Mouse (Mus musculus) adrenal gland, adult 8-10 months (tissue): ENCODE measurements around the gene Fxr2. TPM values are rescaled to one million over a fixed set of nuclear protein-coding genes. Genes with fewer than 3 reads are reported as not detected.

ENCODE experiments used
- DNase-seq: peaks from one replicate; pipeline ENCODE4 v3.0.0; 2022
- total RNA-seq, 4 experiments: library from RNA; stranded (reverse); gene quantifications; 2 replicates each; pipeline ENCODE4 v1.2.4; 2022

Gene Fxr2
- total RNA-seq = 100 to 1,000 TPM in 1 of 4 experiments, 10 to 100 TPM in 3; 75.8 to 112 (median 91.2) TPM

DNA sequence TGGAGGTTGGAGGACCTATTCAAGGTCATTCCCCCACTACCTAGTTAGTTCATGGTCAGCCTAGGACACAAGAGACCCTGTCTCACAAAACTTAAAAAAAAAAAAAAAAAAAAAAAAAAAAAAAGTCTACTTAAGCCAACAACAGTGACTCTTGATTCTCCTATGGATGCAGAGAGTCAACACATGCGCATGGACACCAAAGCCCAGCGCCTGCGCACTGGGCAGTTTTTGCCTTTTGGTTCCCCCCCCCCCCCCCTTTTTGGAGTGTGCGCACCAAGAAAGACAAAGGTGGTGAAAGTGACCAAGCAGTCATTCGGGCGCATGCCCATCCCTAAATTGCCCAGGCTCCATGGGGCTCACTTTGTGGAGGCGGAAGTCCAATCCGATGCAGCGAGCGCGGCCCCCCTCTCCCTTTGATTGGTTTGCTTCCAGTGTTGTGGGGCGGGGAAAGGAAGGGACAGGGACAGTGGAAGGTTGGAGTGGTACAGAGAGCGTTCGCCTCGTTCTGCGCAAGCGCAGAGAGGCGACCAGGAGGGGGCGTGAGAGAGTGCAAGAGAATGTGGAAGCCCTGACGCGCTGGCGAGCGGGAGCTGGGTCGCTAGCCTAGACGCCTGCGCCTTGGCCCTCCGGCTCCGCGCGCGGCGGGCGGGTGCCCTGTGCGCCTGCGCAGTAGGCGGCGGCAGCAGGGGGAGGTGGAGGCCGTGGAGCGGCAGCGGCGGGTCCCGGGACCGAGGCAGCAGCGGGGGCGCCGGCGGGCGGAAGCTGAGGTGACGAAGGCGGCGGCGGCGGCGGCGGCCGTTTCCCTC lies at the start of gene Fxr2:
Gene Fxr2, plus strand, starts transcription at position 707 of the 806 bp plus-strand sequence.
- peak; percentile 100 for DNase-seq

DNA sequence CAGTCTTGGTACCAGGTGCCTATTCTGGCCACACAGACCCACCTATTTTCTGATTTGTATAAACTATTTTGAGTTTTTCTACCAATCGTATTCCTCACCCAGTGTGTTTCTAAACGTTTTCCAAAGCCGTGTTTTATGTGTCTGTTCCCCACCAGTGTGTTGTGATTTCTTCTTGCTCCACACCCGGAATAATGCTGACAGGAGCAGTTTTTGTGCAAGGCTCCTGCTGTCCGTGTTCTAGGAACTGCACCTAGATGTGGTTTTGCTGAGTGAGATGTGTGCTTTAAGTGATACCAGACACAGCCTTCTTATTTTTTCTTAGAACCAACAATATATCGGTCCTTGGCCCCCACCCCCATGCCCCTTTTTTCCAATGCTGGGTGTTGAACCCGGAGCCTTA lies 48.8 kb upstream of the Fxr2 start:
- no peak for DNase-seq

DNA sequence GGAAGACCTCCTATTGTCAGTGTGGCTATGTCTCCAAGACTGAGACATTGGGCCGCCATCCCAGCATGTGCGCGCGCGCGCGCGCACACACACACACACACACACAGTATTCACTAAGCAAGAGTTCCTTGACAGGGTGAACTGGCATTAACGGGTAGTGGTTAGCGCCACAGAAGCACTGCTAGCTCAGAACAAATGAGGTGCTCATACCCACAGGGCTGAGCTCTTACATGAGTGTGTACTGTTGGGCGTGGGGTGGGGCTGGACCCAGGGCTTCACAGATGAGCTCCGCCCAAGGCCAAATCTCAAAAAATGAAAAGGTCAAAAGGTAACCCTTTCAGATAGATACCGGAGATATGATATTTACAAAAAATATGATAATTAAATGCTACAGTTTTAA lies 47.9 kb upstream of the Fxr2 start:
- no peak for DNase-seq

DNA sequence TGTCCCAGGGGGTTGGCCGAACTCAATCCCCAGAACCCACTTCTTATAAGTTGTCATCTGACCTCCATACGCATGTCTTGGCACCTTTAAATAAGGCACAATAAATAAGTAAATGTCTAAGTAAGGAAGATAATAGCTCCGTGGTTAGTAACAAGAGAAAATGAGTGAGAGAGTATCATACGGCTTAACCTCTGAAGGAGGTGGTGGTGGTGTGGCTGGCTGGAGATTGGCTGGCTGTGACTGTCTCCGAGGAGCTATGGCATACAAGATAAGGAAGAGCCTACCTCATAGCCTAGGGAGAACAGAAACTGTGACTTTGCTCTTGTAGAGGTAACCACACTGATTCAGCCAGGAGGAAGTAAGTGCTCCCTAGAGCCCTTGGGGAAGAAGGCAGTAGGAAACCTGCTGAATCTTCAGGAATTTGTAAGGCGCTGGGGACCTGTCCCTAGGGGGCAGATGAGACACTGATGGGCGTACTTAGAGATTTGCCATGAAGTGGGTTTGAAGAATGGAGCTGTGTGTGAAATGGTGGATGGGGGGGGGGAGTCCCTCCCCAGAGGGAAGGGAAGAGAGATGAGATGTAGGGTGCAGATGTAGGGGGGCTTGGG lies 47.0 kb upstream of the Fxr2 start:
- DNase-seq = no peak

- no peak for DNase-seq
These were observed 43.5 kb upstream of the Fxr2 start for GRCm38 (mm10) chr11:69589207-69589834.

DNA sequence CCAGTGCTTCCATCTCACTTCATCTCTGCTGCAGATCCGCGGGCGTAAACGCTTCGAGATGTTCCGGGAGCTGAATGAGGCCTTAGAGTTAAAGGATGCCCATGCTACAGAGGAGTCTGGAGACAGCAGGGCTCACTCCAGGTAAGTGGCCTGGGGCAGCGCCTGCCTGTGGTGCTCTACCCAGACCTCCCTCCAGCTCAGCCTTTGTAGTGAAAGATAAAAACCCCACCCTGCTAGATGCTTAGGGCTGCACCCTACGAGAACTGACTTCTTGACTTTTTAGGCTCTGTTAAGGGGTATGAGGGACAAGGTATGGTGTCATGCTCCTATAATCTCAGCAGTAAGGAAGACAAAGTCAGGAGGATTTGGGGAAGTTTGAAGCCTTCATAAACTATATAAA lies 42.2 kb upstream of the Fxr2 start:
- DNase-seq = no peak

DNA sequence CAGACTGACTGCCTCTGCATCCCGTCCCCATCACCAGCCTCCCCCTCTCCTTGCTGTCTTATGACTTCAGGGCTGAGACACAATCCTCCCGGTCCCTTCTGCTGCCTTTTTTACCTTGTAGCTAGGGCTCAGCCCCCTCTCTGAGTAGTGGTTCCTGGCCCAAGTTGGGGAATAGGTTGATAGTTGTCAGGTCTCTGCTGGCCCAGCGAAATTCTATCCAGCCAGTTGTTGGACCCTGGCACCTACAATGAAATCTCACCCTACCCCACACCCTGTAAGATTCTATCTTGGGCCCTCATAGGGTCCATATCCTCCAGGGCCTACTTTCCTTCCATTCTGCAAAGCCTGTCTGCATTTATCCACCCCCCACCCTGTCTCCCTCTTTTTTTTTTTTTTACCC lies 41.4 kb upstream of the Fxr2 start:
- DNase-seq = no peak

GRCm38 (mm10) chr11:69591899-69592637 lies 40.7 kb upstream of the Fxr2 start:
- no peak for DNase-seq

GRCm38 (mm10) chr11:69592799-69593198 lies 40.0 kb upstream of the Fxr2 start:
- no peak for DNase-seq

DNA sequence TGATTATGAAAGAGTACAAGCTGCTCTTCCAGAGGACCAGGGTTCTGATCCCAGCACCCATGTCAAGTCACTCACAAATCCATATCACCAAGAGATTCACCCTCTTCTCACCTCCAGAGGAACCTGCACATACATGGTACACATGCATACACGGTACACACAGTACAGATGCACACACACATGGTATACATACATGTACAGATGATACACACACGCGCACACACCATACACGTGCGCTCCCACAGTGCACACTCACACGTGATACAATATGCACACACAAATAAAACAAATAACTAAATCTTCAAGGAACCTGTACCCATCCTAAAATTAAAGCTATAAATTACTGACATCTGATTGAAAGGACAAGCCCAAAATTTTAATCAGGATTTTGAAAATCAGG lies 37.9 kb upstream of the Fxr2 start:
- no peak for DNase-seq

- DNase-seq = no peak
These were observed 33.4 kb upstream of the Fxr2 start for GRCm38 (mm10) chr11:69599436-69599835.

DNA sequence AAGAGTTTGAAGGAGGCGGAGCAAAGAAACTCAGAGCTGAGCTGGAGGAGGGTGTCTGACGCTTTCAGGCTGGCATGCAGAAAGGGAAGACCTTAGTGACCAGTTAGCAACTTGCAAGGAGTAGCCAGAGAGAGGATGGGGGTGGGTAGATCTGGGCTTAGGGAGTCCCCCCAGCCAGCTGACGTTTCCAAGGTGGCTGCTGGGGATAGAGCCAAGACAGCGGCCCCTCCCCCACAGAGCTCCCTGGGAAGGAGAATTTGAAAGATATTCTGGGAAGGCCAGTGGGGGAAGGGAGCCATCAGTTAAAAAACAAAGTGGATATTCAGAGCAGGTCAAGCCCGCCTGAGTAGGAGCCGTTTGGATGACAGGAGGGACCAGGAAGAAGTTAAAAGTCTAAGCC lies 32.7 kb upstream of the Fxr2 start:
- no peak for DNase-seq

DNA sequence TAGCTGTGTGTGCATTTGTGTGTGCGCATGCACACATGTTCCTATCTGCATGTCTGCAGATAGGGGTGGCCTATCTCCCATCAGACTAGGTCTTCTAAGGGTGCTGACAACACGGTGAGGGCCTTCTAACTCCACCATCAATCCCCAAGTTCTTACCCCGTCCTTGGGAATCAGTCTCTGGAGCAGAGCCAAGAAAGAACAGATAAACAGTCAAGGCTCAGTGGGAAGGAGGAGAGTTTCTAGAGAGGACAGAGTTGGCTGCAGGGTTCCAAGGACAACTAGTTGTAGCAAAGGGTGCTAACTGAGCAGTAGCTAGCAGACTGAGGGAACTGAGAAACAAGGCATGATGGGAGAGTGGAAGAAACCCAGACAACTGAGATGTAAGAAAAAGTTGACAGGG lies 31.0 kb upstream of the Fxr2 start:
- no peak for DNase-seq

DNA sequence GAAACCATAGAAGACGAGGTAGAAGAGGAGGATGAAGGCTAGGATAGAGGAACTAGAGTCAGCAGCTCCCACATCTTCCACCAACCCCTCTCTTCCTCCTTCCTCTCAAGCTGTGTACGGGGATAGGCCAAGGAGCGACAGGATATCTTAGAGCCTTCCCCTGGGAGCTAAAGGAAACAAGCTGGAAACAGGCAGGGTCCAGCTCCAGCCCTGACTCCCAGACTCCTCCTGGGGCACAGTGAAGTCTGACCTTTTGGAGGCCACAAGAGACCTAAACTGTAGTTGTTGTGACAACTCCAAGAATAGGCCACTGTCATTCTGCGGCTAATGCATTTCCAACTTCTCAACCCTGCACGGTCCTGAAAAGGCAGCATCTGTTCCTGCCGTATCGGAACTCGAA lies 29.3 kb upstream of the Fxr2 start:
- no peak for DNase-seq

- DNase-seq = no peak
These were observed 28.4 kb upstream of the Fxr2 start for GRCm38 (mm10) chr11:69604347-69604746.

GRCm38 (mm10) chr11:69604795-69605664 lies 27.8 kb upstream of the Fxr2 start:
- no peak for DNase-seq

DNA sequence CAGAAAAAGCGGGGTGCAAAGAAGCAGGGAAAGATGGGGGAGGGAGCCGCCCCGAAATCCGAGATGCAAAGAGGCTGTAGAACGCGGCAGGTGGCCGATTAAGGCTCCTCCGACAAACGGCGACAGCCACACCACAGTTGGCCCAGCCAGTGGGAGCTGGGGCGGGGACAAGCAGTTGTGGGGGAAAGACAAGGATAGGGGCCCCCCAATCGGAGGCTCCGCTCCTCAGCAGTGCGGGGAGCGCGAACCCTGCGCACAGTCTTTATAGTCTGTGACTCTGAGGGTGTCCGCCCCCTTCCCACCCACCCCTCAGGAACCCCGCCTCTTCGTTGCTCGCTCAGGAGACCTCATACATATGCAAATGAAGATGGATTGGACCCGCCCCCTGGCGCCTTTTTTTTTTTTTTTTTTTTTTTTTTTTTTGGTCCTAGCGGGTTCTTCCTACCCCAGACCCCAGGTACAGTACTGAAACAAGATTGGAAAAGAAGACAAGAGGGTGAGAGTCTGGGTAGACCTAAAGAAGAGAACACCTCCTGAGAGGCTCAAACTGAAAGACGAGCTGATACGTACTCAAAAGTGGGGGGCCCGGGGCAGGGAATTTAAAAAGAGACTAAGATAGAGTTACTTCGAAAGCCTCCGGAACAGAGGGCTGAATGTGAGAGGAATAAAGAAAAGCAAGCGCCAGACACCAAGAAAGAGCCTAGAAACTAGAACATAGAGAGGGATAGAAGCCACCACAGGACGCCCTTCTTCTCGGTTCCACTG lies 26.9 kb upstream of the Fxr2 start, which contains the start of gene Atp1b2:
Gene Atp1b2, minus strand, starts transcription at position 217 of the 765 bp plus-strand sequence.
- DNase-seq = peak; percentile 56

GRCm38 (mm10) chr11:69606491-69606795 lies 26.3 kb upstream of the Fxr2 start:
- no peak for DNase-seq

DNA sequence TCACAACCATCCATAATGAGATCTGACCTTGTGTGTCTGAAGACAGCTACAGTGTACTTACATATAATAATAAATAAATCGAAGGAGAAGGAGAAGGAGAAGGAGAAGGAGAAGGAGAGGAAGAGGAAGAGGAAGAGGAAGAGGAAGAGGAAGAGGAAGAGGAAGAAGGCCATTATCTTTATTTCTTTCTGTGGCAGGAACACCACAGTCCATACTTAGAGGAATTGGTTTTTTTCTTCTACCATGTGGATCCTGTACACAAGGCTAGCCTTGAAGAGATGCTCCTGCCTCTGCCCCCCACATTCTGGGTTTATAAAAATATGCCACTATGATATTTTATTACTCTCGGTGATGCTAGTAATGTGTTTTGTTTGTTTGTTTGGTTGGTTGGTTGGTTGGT lies 26.0 kb upstream of the Fxr2 start:
- DNase-seq = no peak

DNA sequence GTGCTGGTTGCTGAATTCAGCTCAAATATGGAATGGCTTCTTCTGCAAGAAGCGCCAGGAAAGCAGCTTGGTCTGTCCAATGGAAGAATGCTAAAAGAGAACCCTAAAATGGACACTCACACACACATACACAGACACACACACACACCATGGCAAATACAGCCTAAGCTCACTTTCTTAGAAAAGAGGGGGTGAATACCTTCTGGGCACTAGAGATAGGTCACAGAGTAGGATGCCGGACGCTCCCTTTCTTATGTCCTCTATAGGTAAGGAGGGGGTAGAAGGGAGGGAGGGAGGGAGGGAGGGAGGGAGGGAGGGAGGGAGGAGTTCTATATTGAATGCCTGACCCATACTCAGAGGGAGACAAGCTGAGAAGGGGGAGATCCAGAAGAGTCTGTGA lies 24.3 kb upstream of the Fxr2 start:
- no peak for DNase-seq

DNA sequence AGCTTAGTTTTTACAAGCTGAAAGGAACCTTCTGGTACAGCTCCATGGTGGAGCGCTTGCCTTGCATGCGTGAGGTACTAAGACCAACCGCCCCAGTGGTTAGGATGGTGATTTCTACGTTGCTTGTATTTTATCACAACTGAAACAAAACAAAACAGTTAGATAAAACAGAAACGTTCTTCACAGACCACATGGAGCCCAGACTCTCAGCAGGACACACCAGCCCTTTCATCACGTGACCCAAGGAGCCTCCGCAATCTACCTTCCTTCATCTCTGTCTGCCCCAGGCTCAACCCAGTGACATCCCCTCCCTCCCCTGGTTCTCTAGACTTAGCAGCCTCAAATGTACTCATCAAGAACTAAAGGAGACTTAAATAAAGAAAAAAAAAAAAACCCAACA lies 23.4 kb upstream of the Fxr2 start:
- DNase-seq = no peak
